Mouse (Mus musculus) testis, adult 2 months (tissue): Measurements from ENCODE around the gene Hs6st1.

Source experiments
- CTCF ChIP-seq: fragments of 200-500 bp; IDR thresholded peaks from 2 replicates; pipeline ENCODE4 v1.5.1; 2012; ENCODE audit warnings: low read depth, mild to moderate bottlenecking, inconsistent platforms, low read length, moderate library complexity; ENCODE audit not compliant: control insufficient read depth, insufficient read depth, insufficient replicate concordance
- POLR2A ChIP-seq: fragments of 200-500 bp; IDR thresholded peaks from 2 replicates; pipeline ENCODE4 v1.6.1; 2012; ENCODE audit warnings: low read depth, mild to moderate bottlenecking, inconsistent platforms, low read length, moderate library complexity; ENCODE audit not compliant: control insufficient read depth

DNA sequence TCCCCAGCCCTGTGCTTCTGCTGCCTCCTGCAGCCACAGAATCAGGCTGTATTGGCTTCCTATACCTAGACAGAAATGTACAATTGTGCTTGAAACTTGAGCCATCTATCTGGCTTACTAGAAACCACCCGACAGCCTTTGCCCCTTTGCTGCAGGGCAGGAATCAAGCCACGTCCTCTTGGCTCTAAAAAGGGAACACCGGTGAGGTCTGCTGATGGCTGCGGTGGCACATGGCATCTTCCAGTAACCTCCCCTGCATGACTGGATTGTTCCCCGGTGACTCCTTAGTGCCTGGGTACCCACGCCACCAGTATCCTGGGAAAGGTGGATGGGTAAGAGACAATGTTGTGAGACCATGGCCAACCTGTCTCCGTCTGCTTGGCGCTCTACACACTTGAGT is 5.4 kb downstream of the Hs6st1 start:
- TF ChIP-seq CTCF (no peak), POLR2A (no peak)
